Mouse (Mus musculus) midbrain, embryonic 13.5 days (tissue): ENCODE data around the gene Cnpy1. TPM values are rescaled to one million over a fixed set of nuclear protein-coding genes. Genes with fewer than 3 reads are reported as not detected.

ENCODE experiments used
- ATAC-seq: fragments of 200-750 bp; cut with Nextera tagmentation; 2 replicates; pipeline ENCODE4 v1.8.0; 2017; ENCODE audit warnings: mild to moderate bottlenecking, moderate TSS enrichment, moderate library complexity
- H3K27ac ChIP-seq: fragments of 300-500 bp; sonication (generic); 2 replicates; pipeline ENCODE4 v1.5.1; 2015; ENCODE audit warnings: inconsistent platforms, mild to moderate bottlenecking, moderate library complexity
- H3K27me3 ChIP-seq: fragments of 300-500 bp; sonication (generic); 2 replicates; pipeline ENCODE4 v1.6.1; 2015; ENCODE audit warnings: mild to moderate bottlenecking, inconsistent platforms
- H3K36me3 ChIP-seq: fragments of 300-500 bp; sonication (generic); 2 replicates; pipeline ENCODE4 v1.6.1; 2015; ENCODE audit warnings: mild to moderate bottlenecking, inconsistent platforms
- H3K4me1 ChIP-seq: fragments of 300-500 bp; sonication (generic); replicated peaks from 2 replicates; pipeline ENCODE4 v1.6.1; 2015; ENCODE audit warnings: inconsistent platforms
- H3K4me2 ChIP-seq: fragments of 300-500 bp; sonication (generic); replicated peaks from 2 replicates; pipeline ENCODE4 v1.6.1; 2015; ENCODE audit warnings: moderate library complexity, mild to moderate bottlenecking, inconsistent platforms
- H3K4me3 ChIP-seq: fragments of 300-500 bp; sonication (generic); replicated peaks from 2 replicates; pipeline ENCODE4 v1.5.1; 2015; ENCODE audit warnings: mild to moderate bottlenecking, inconsistent platforms
- H3K9ac ChIP-seq: fragments of 300-500 bp; sonication (generic); replicated peaks from 2 replicates; pipeline ENCODE4 v1.6.1; 2015; ENCODE audit warnings: mild to moderate bottlenecking, inconsistent platforms
- H3K9me3 ChIP-seq: fragments of 300-500 bp; sonication (generic); 2 replicates; pipeline ENCODE4 v1.6.1; 2016; ENCODE audit warnings: mild to moderate bottlenecking, inconsistent platforms
- WGBS: fragments of 180-500 bp; shearing (Covaris S2); methylation state at CpG from one replicate; pipeline ENCODE4 v1.1.7; 2015; 5-methylcytosine and 5-hydroxymethylcytosine counted together
- polyA plus RNA-seq: library from polyadenylated mRNA; unstranded; fragments of >200 nt; fragmentation: Nextera tagmentation; extraction: Ambion mirVana; gene quantifications from 2 replicates; pipeline ENCODE4 v1.2.1, GENCODE M21; 2015

The Cnpy1 gene
- polyA plus RNA-seq, 1 experiment from 2014 or later, result 85.5 TPM

DNA sequence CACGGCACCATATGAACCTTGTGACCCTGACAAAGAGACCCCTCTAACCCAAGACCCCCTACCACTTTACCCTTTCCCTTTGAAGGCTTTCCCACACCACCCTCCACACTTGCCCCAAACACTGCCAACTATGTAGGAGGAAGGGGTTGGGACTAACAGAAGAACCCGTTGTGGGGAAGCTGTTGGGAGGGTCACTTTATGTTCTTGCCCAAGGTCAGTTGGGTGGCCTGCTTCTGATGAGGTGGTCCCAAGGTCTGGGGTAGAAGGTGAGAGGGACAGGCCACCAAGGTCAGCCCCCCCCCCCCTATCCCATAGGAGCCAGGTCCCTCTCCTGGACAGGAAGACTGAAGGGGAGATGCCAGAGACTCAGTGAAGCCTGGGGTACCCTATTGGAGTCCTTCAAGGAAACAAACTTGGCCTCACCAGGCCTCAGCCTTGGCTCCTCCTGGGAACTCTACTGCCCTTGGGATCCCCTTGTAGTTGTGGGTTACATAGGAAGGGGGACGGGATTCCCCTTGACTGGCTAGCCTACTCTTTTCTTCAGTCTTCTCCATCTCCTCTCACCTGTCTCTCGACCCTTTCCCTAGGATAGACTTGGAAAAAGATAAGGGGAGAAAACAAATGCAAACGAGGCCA, 76.3 kb downstream of the Cnpy1 start:
- ATAC-seq, result no peak
- H3K36me3 ChIP-seq, result 0 out of 2 replicates have a peak, but pooled peaks cover 4% of the 10 kb centered on the region
- H3K4me2 ChIP-seq, result peak overlapping the region; percentile 70
- H3K27me3 ChIP-seq, result peaks cover 72% of the 10 kb centered on the region
- H3K9me3 ChIP-seq, result no peaks in the 10 kb centered on the region
- 5% methylated on average over 5 of the region's 5 CpGs for WGBS
- H3K4me3 ChIP-seq, result peak overlapping the region; percentile 77
- H3K4me1 ChIP-seq, result peaks cover 61% of the 10 kb centered on the region
- H3K9ac ChIP-seq, result peak overlapping the region; percentile 95
- H3K27ac ChIP-seq, result peak overlapping the region; percentile 95

GRCm38 (mm10) chr5:28168253-28169165, 77.1 kb downstream of the Cnpy1 start:
- Histone ChIP-seq H3K9ac (peak overlapping the region; percentile 95), H3K9me3 (no peaks in the 10 kb centered on the region), H3K27ac (peak overlapping the region; percentile 95), H3K4me3 (peak overlapping the region; percentile 77), H3K27me3 (peaks cover 72% of the 10 kb centered on the region), H3K36me3 (0 out of 2 replicates have a peak, but pooled peaks cover 4% of the 10 kb centered on the region), H3K4me1 (peaks cover 58% of the 10 kb centered on the region), H3K4me2 (peak overlapping the region; percentile 70)
- 1% methylated on average over 36 of the region's 36 CpGs for WGBS
- no peak; the same call in 1 of the 2 replicates for ATAC-seq

DNA sequence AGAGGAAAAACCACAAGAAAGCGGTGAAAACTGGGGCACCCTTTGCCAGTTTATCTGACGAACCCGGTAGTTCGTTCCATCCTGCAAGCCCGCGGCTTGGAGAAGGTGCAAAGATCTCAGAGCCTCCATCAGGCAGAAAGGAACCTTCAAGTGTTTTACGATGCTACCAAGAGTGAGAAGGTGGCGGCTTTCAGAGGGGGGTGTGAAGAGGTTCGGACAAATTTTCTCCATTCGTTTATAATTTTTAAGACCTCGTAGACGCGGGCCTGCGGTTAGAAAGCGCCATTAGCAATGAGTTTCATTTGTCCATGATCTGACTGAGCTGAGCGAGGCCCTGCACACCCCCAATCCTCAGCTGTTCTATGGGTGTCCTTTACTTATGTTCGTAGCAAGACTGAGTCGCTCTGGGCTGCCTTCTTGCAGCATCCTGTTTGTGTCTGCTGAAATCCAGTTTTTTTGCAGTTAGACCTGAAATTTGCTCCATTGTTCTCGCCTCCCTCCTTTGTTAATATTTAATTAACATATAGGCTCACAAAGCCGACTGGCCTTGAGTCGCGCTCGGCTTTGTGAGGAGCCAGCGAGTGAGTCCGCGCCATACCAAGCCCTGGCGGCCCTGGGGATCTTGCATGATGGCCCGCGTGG, 77.9 kb downstream of the Cnpy1 start:
- peak overlapping the region; percentile 95 for H3K9ac ChIP-seq
- ATAC-seq, result no peak
- no peaks in the 10 kb centered on the region for H3K9me3 ChIP-seq
- H3K27me3 ChIP-seq, result peaks cover 72% of the 10 kb centered on the region
- H3K4me3 ChIP-seq, result peak overlapping the region; percentile 77
- 0 out of 2 replicates have a peak, but pooled peaks cover 4% of the 10 kb centered on the region for H3K36me3 ChIP-seq
- H3K27ac ChIP-seq, result peak overlapping the region; percentile 95
- H3K4me1 ChIP-seq, result peaks cover 50% of the 10 kb centered on the region
- peak overlapping the region; percentile 70 for H3K4me2 ChIP-seq
- 0% methylated on average over 29 of the region's 29 CpGs for WGBS

GRCm38 (mm10) chr5:28166256-28167231, 79.1 kb downstream of the Cnpy1 start:
- H3K9ac ChIP-seq, result peak overlapping the region; percentile 95
- WGBS, result under 1% methylated on average over 111 of the region's 111 CpGs
- ATAC-seq, result no peak

GRCm38 (mm10) chr5:28165358-28166255, 80.0 kb downstream of the Cnpy1 start, which contains the start of gene En2:
TSS of gene En2 (plus strand) at chr5:28165694.
- peak; percentile 85 for ATAC-seq
- Histone ChIP-seq H3K27me3 (peaks cover 68% of the 10 kb centered on the region), H3K36me3 (0 out of 2 replicates have a peak, but pooled peaks cover 4% of the 10 kb centered on the region), H3K9me3 (no peaks in the 10 kb centered on the region), H3K9ac (peak within 1 kb of the TSS; percentile 95), H3K4me2 (peak within 1 kb of the TSS; percentile 70), H3K4me3 (peak within 1 kb of the TSS; percentile 77), H3K4me1 (peaks cover 46% of the 10 kb centered on the region; the same call in 1 of the 2 replicates), H3K27ac (peak within 1 kb of the TSS; percentile 95)
- WGBS, result under 1% methylated on average over 96 of the region's 113 CpGs

More at GRCm38 (mm10) chr5:28166256-28167231, 79.1 kb downstream of the Cnpy1 start:
- peaks cover 51% of the 10 kb centered on the region for H3K4me1 ChIP-seq
- no peaks in the 10 kb centered on the region for H3K9me3 ChIP-seq
- H3K4me2 ChIP-seq, result peak overlapping the region; percentile 70
- H3K4me3 ChIP-seq, result peak overlapping the region; percentile 77
- H3K27ac ChIP-seq, result peak overlapping the region; percentile 95
- H3K36me3 ChIP-seq, result 0 out of 2 replicates have a peak, but pooled peaks cover 4% of the 10 kb centered on the region
- peaks cover 67% of the 10 kb centered on the region for H3K27me3 ChIP-seq

DNA sequence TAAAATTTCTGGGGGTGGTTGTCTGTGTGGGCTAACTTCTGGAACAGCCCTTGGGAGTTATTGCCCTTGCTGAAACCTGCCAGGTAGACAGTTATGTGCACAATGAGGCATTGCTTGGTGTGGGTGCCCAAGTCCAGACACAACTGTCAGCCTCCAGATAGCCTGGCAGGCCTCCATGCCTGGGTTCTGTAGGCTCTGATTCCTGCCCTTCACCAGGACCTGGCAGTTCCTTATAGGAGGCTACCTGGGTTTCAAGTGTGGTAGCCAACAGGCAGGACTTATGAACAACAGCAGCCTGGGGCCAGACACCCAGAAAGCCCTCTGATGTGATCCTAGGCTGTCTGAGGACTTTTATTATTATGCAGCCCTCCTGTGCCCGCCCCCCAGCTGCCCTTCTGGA, 81.7 kb downstream of the Cnpy1 start:
- Histone ChIP-seq H3K27me3 (peaks cover 71% of the 10 kb centered on the region), H3K4me3 (peak overlapping the region; percentile 77; the same call in 1 of the 2 replicates), H3K36me3 (no peaks in the 10 kb centered on the region), H3K27ac (no peak overlapping the region; the same call in 1 of the 2 replicates), H3K9ac (no peak overlapping the region), H3K9me3 (no peaks in the 10 kb centered on the region), H3K4me2 (peak overlapping the region; percentile 70), H3K4me1 (peaks cover 46% of the 10 kb centered on the region)
- no peak for ATAC-seq
- 17% methylated on average over 1 of the region's 1 CpGs for WGBS

DNA sequence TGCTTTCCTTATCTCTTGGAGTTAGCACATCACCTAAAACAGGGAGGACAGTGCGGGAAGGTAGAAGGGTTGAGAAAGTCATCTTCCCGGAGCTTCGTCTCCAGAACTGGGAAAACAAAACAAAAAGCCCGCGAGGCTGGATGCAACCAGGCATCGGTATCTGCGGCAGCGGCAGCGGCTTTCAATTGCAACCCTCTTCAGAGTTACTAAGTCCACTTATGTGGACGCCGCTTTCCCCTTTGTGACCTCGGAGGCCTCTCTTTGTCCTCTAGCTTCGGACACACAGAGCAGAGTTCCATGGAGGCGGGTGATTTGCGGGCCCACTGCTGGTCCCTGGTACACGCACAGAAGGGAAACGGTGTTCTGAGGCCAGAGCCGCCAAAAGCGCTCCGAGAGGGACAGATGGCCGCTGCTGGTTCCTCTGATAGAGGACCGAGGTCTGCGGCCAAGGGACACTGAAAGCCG, 83.6 kb downstream of the Cnpy1 start:
- no peaks in the 10 kb centered on the region for H3K36me3 ChIP-seq
- H3K27me3 ChIP-seq, result peaks cover 88% of the 10 kb centered on the region
- peak overlapping the region; percentile 62 for H3K9ac ChIP-seq
- ATAC-seq, result no peak
- H3K4me3 ChIP-seq, result peak overlapping the region; percentile 20
- H3K4me2 ChIP-seq, result peak overlapping the region; percentile 51
- peaks cover 63% of the 10 kb centered on the region for H3K4me1 ChIP-seq
- H3K9me3 ChIP-seq, result no peaks in the 10 kb centered on the region
- WGBS, result 2% methylated on average over 24 of the region's 24 CpGs
- peak overlapping the region; percentile 4; the same call in 1 of the 2 replicates for H3K27ac ChIP-seq

GRCm38 (mm10) chr5:28161383-28161937, 84.1 kb downstream of the Cnpy1 start:
- Histone ChIP-seq H3K27ac (peak overlapping the region; percentile 17; the same call in 1 of the 2 replicates), H3K27me3 (peaks cover 88% of the 10 kb centered on the region), H3K36me3 (no peaks in the 10 kb centered on the region), H3K9ac (peak overlapping the region; percentile 62), H3K4me2 (peak overlapping the region; percentile 51), H3K9me3 (no peaks in the 10 kb centered on the region), H3K4me3 (peak overlapping the region; percentile 20), H3K4me1 (peaks cover 58% of the 10 kb centered on the region)
- ATAC-seq, result no peak
- WGBS, result 6% methylated on average over 20 of the region's 20 CpGs

DNA sequence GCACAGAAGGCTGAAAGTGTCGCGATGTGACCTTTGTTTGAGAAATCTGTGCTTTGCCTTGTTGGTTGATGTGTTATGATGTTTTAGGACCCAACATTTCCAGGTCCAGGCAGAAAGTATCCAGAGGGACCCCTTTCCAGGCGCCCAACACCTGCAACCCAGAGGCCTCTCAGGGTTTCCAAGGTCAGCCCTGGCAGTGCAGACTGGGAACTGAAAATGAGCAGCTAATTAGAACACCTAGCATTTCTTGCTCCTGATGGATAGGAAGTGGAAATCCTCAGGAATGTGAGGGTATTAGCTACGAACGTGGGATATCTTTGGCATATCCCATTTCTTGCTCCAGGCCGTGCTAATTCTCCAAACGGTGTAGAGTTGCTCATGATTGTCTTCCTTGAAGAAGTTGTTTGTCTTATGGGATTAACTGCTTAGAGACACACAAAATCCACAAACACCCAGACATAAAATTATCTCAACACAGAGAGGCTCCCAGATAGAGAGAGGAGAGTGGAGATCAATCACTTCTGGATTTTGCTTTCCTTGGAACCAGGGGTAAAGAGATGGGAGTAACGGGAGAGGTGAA, 85.6 kb downstream of the Cnpy1 start:
- no peak for ATAC-seq
- H3K4me1 ChIP-seq, result peaks cover 46% of the 10 kb centered on the region
- WGBS, result 12% methylated on average over 8 of the region's 8 CpGs
- no peaks in the 10 kb centered on the region for H3K9me3 ChIP-seq
- H3K36me3 ChIP-seq, result no peaks in the 10 kb centered on the region
- H3K9ac ChIP-seq, result peak overlapping the region; percentile 10; the same call in 1 of the 2 replicates
- H3K27me3 ChIP-seq, result peaks cover 85% of the 10 kb centered on the region
- H3K4me3 ChIP-seq, result no peak overlapping the region
- peak overlapping the region; percentile 50 for H3K4me2 ChIP-seq
- H3K27ac ChIP-seq, result peak overlapping the region; percentile 78
